Mouse (Mus musculus) embryonic facial prominence, embryonic 10.5 days (tissue): ENCODE measurements around the gene Ttll11. TPM values are rescaled to one million over a fixed set of nuclear protein-coding genes. Genes with fewer than 3 reads are reported as not detected.

ENCODE experiments used
- DNase-seq: peaks from one replicate; pipeline ENCODE4 v3.0.0-alpha.2; 2017; ENCODE audit warnings: low spot score
- H3K27ac ChIP-seq: fragments of 300-500 bp; sonication (generic); replicated peaks from 2 replicates; pipeline ENCODE4 v1.5.1; 2016; ENCODE audit warnings: mild to moderate bottlenecking
- H3K27me3 ChIP-seq: fragments of 300-500 bp; sonication (generic); replicated peaks from 2 replicates; pipeline ENCODE4 v1.6.1; 2016; ENCODE audit warnings: low read depth, mild to moderate bottlenecking; ENCODE audit not compliant: poor library complexity, severe bottlenecking
- H3K36me3 ChIP-seq: fragments of 300-500 bp; sonication (generic); replicated peaks from 2 replicates; pipeline ENCODE4 v1.6.1; 2016; ENCODE audit warnings: mild to moderate bottlenecking, moderate library complexity
- H3K4me1 ChIP-seq: fragments of 300-500 bp; sonication (generic); 2 replicates; pipeline ENCODE4 v1.6.1; 2016
- H3K4me3 ChIP-seq: fragments of 300-500 bp; sonication (generic); 2 replicates; pipeline ENCODE4 v1.5.1; 2016; ENCODE audit warnings: mild to moderate bottlenecking, moderate library complexity
- H3K9me3 ChIP-seq: fragments of 300-500 bp; sonication (generic); 2 replicates; pipeline ENCODE4 v1.6.1; 2016; ENCODE audit warnings: mild to moderate bottlenecking
- WGBS: fragments of 180-500 bp; shearing (Covaris S2); methylation state at CpG from one replicate; pipeline ENCODE4 v1.1.7; 2016; 5-methylcytosine and 5-hydroxymethylcytosine counted together
- polyA plus RNA-seq: library from polyadenylated mRNA; unstranded; fragments of >200 nt; fragmentation: Nextera tagmentation; extraction: Ambion mirVana; gene quantifications from 2 replicates; pipeline ENCODE4 v1.2.1, GENCODE M21; 2016

The Ttll11 gene
- 0.55 and 0.85 TPM in 2 replicates for polyA plus RNA-seq

- H3K27ac ChIP-seq: peak within 1 kb of the TSS; percentile 88
- H3K4me3 ChIP-seq: peak within 1 kb of the TSS; percentile 87
- H3K4me1 ChIP-seq: peaks cover 31% of the 10 kb centered on the region
- peaks cover 16% of the 10 kb centered on the region; the same call in 1 of the 2 replicates for H3K27me3 ChIP-seq
- peak; percentile 94 for DNase-seq
- no peaks in the 10 kb centered on the region for H3K9me3 ChIP-seq
- WGBS: 1% methylated on average over 42 of the region's 42 CpGs
- H3K36me3 ChIP-seq: 0 out of 2 replicates have a peak, but pooled peaks cover 4% of the 10 kb centered on the region
These were observed at the start of gene Ttll11 for GRCm38 (mm10) chr2:35979644-35980021. TSS of gene Ttll11 (minus strand) at chr2:35979913.

DNA sequence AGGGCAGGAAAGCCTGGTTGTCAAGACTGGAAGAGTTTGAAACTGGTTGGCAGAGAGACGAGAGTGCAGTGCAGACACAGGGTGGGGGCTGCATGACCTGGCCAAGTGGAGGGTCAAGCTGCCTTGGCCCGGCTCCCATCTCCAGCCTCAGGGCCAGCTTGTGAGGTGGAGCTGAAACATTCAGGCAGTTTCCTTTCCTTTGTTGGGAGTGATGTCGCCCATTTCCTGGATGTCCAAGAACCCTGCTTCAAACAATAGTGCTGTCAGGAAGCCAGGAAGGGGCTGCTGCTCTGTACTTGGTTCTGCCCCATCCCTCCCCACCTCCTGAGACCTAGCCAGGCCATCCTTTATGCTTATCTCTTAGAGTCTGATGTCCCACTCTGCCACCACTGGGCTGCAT lies 43.6 kb upstream of the Ttll11 start:
- 57% methylated on average over 3 of the region's 3 CpGs for WGBS
- Histone ChIP-seq H3K27ac (no peak overlapping the region), H3K27me3 (peaks cover 34% of the 10 kb centered on the region), H3K4me3 (no peak overlapping the region), H3K36me3 (no peaks in the 10 kb centered on the region), H3K9me3 (no peaks in the 10 kb centered on the region), H3K4me1 (peaks cover 12% of the 10 kb centered on the region)
- no peak for DNase-seq

DNA sequence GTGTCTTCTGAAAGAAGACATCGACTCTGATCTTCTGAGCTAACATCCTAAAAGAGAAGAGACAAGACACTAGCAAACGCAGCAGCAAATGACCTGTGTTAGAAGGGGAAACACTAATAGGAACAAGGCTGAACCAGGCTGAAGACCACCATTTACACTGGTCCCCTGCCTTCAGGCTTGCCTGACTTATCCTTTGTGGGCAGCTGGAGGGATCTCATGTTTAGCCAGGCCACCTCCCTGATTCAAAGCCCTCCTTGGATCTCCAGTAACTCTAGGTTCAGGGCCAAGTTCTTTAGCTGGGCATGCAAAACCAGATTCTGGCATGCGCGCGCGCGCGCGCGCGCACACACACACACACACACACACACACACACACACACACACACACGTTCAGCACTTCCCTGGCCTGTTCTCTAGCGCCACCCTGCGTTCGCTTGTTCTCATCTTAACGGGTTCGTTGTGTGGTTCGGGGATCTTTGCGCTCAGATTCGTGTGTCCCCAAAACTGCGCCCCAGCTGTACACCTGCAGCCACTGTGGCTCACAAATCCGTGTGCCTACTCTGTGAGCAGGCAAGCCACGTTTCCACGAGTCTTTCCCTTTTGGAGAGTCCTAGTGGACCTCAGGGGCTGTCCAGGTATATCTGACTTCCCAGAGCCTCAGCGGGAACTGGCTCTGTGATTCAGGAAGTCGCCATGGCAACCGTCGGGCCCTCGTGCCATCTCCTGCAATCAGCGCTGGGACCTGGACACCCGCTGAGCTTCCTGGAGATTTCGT lies 41.9 kb upstream of the Ttll11 start:
- DNase-seq: peak; percentile 85
- 9% methylated on average over 32 of the region's 32 CpGs for WGBS
- Histone ChIP-seq H3K27ac (peak overlapping the region; percentile 57; the same call in 1 of the 2 replicates), H3K4me3 (peak overlapping the region; percentile 51), H3K4me1 (peaks cover 12% of the 10 kb centered on the region), H3K9me3 (no peaks in the 10 kb centered on the region), H3K27me3 (peaks cover 34% of the 10 kb centered on the region), H3K36me3 (no peaks in the 10 kb centered on the region)

- Histone ChIP-seq H3K27ac (0 out of 2 replicates have a peak overlapping the region, but pooled peaks have one; percentile 15), H3K36me3 (no peaks in the 10 kb centered on the region), H3K4me3 (no peak overlapping the region), H3K4me1 (peaks cover 24% of the 10 kb centered on the region), H3K27me3 (peaks cover 43% of the 10 kb centered on the region), H3K9me3 (no peaks in the 10 kb centered on the region; the same call in 1 of the 2 replicates)
- DNase-seq: no peak
- 68% methylated on average over 12 of the region's 12 CpGs for WGBS
These were observed 33.3 kb upstream of the Ttll11 start for GRCm38 (mm10) chr2:36013010-36013409.

DNA sequence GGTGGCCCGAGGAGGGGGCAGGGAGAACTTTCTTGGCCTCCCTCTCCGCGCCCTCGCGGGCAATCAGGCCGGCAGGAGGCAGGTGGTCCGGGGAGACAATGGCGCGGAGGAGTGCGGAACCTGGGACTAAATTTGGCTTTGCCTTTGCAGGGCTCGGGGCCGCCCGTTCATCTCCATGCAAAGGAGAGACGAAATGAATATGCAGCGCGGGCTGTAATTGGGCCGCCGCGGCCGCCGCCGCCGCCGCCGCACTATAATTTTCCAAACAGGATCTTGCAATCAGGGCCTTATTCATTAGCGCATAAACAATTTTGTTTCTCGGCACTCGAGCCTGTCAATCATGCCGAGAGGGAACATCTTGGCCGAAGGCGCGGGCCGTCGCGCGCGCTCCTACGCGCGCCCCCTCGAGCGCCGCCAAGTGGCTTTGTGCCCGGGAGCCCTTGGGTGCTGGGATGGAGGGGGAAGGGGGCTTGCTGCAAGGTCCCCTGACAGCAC lies 31.7 kb upstream of the Ttll11 start:
- Histone ChIP-seq H3K4me1 (peaks cover 24% of the 10 kb centered on the region), H3K27me3 (peaks cover 48% of the 10 kb centered on the region), H3K4me3 (peak overlapping the region; percentile 63), H3K9me3 (no peaks in the 10 kb centered on the region; the same call in 1 of the 2 replicates), H3K27ac (peak overlapping the region; percentile 75), H3K36me3 (no peaks in the 10 kb centered on the region)
- under 1% methylated on average over 44 of the region's 44 CpGs for WGBS
- peak; percentile 64 for DNase-seq

DNA sequence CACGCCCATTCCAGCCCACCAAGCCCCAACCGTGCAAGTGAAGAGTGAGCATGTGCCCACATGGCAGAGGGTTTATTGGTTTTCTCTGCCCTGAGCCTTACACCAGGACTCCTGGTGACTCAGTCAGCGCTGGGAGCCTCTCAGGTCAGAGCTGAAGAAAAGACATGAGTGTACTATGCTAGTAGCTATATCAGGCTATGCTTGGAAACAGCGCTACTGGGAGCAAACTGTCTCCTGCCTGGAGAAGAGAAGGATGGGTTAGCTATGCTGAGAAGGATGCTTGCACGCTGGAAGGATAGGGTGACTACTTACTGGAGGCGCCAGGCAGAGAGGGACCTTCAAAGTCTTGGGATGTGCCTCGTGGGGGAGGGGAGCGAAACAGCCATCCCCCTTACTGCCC lies 30.9 kb upstream of the Ttll11 start:
- no peaks in the 10 kb centered on the region; the same call in 1 of the 2 replicates for H3K9me3 ChIP-seq
- no peaks in the 10 kb centered on the region for H3K36me3 ChIP-seq
- 39% methylated on average over 8 of the region's 8 CpGs for WGBS
- H3K27me3 ChIP-seq: peaks cover 56% of the 10 kb centered on the region
- H3K4me3 ChIP-seq: peak overlapping the region; percentile 63
- DNase-seq: peak; percentile 39
- peaks cover 24% of the 10 kb centered on the region for H3K4me1 ChIP-seq
- H3K27ac ChIP-seq: peak overlapping the region; percentile 75

DNA sequence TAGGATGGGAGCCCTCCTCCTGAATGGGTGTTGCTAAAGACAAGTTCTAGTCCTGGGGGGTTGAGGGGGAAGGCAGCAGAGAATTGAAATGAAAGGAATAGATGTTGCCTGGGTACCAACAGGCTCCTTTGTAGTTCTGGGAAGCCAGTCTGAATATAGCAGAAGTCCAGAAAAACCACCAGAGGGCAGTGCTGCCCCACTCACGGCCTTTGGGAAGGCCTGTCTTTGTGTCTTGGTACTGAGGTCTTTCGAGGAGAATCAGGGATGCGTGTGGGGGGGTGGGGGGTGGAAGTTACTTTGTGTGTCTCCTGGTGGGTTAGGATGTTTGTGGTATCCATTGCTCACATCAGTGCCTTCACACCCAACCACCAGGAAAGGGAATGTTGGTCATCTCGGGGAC lies 29.7 kb upstream of the Ttll11 start:
- peak; percentile 87 for DNase-seq
- peaks cover 66% of the 10 kb centered on the region for H3K27me3 ChIP-seq
- H3K4me3 ChIP-seq: no peak overlapping the region
- peaks cover 26% of the 10 kb centered on the region for H3K4me1 ChIP-seq
- H3K36me3 ChIP-seq: no peaks in the 10 kb centered on the region
- 26% methylated on average over 4 of the region's 4 CpGs for WGBS
- no peak overlapping the region for H3K27ac ChIP-seq
- H3K9me3 ChIP-seq: no peaks in the 10 kb centered on the region; the same call in 1 of the 2 replicates

DNA sequence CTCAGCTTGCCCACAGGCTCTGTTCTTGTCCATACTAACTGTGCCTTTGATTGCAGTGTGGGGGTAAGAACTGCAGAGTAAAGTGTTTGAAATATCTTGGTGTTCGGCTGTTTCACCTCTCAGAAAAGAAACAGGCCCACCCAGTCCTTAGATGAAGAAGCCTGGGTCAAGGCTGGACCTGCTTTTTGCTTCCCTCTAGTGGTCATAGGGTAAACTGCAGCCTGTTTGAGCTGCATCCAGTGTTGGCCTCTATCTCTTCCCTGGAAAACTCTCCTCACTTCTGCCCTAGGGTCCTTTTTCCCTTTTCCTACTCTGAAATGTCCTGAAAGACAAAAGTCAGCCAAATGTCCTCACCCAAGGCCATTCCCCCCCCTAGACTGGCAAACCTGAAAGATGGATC lies 28.4 kb upstream of the Ttll11 start:
- Histone ChIP-seq H3K9me3 (no peaks in the 10 kb centered on the region), H3K27me3 (peaks cover 70% of the 10 kb centered on the region), H3K4me1 (peaks cover 29% of the 10 kb centered on the region), H3K27ac (no peak overlapping the region), H3K4me3 (no peak overlapping the region), H3K36me3 (no peaks in the 10 kb centered on the region)
- DNase-seq: peak; percentile 66
- 35% methylated on average over 1 of the region's 1 CpGs for WGBS

DNA sequence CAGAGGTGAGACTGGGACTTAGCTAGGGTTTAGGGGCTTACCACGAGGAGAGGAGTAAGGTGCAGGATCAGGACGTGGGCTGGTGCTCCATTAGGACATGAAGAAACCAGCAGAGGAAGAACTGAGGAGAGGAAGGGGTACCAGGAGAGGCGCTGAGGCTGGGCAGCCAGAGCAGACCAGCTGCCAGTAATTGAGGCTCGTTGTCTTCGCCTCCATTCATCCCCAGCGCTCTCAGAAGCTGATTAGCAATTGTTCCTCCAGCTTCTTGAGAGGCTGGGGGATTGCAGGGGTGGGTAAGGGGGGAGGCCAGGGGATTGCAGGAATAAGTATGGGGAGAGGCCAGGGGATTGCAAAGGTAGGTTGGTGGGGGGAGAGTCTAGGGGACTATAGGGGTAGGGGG lies 22.5 kb upstream of the Ttll11 start:
- peaks cover 5% of the 10 kb centered on the region; the same call in 1 of the 2 replicates for H3K4me1 ChIP-seq
- WGBS: 43% methylated on average over 6 of the region's 6 CpGs
- H3K9me3 ChIP-seq: no peaks in the 10 kb centered on the region
- no peak overlapping the region for H3K4me3 ChIP-seq
- no peak overlapping the region for H3K27ac ChIP-seq
- no peaks in the 10 kb centered on the region for H3K36me3 ChIP-seq
- DNase-seq: no peak
- peaks cover 43% of the 10 kb centered on the region for H3K27me3 ChIP-seq

GRCm38 (mm10) chr2:36000390-36000789 lies 20.7 kb upstream of the Ttll11 start:
- 59% methylated on average over 1 of the region's 1 CpGs for WGBS
- H3K4me1 ChIP-seq: peaks cover 5% of the 10 kb centered on the region; the same call in 1 of the 2 replicates
- no peak for DNase-seq
- no peak overlapping the region for H3K27ac ChIP-seq
- no peaks in the 10 kb centered on the region for H3K9me3 ChIP-seq
- no peak overlapping the region for H3K4me3 ChIP-seq
- H3K27me3 ChIP-seq: peaks cover 37% of the 10 kb centered on the region
- H3K36me3 ChIP-seq: no peaks in the 10 kb centered on the region

GRCm38 (mm10) chr2:35999212-35999611 lies 19.5 kb upstream of the Ttll11 start:
- no peak overlapping the region for H3K4me3 ChIP-seq
- H3K36me3 ChIP-seq: no peaks in the 10 kb centered on the region
- peaks cover 31% of the 10 kb centered on the region for H3K27me3 ChIP-seq
- H3K9me3 ChIP-seq: no peaks in the 10 kb centered on the region
- no peak for DNase-seq
- no peak overlapping the region for H3K27ac ChIP-seq
- H3K4me1 ChIP-seq: peaks cover 2% of the 10 kb centered on the region; the same call in 1 of the 2 replicates

DNA sequence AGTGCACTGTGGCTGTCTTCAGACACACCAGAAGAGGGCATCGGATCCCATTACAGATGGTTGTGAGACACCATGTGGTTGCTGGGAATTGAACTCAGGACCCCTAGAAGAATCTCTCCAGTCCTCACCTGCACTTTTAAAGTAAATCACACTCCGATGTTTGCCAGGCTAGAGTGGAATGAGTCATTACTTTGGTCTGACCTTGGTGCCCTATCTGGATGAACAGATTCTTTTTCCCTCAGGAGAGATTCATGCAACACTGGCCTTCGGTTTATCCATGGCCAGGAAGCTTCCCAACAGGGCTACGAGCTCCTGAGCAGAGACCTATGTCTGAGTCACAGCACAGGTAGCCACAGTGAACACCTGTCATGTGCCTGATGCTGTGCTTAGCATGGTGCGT lies 18.7 kb upstream of the Ttll11 start:
- H3K4me1 ChIP-seq: no peaks in the 10 kb centered on the region
- DNase-seq: no peak
- WGBS: 86% methylated on average over 5 of the region's 5 CpGs

GRCm38 (mm10) chr2:35996753-35997152 lies 17.0 kb upstream of the Ttll11 start:
- H3K9me3 ChIP-seq: no peaks in the 10 kb centered on the region
- DNase-seq: no peak
- peaks cover 12% of the 10 kb centered on the region; the same call in 1 of the 2 replicates for H3K27me3 ChIP-seq
- WGBS: 79% methylated on average over 2 of the region's 2 CpGs
- no peak overlapping the region for H3K27ac ChIP-seq
- no peaks in the 10 kb centered on the region for H3K36me3 ChIP-seq
- no peaks in the 10 kb centered on the region for H3K4me1 ChIP-seq
- no peak overlapping the region for H3K4me3 ChIP-seq

More for the DNA sequence above, 18.7 kb upstream of the Ttll11 start:
- Histone ChIP-seq H3K27ac (no peak overlapping the region), H3K36me3 (no peaks in the 10 kb centered on the region), H3K4me3 (no peak overlapping the region), H3K9me3 (no peaks in the 10 kb centered on the region), H3K27me3 (peaks cover 23% of the 10 kb centered on the region)
